Mouse (Mus musculus): ENCODE data around the gene Olfr1216.
"Not testable (repeated sequence)": the region's sequence is repeated elsewhere in the genome, so short reads cannot be mapped to it uniquely, and the experiment has no call there.

Gene Olfr1216

GRCm38 (mm10) chr2:89018240-89018639 is at the start of gene Olfr1216:
Gene Olfr1216 (minus strand): TSS chr2:89018340.
- no peak for DNase-seq (ENCODE audit: low spot score)

DNA sequence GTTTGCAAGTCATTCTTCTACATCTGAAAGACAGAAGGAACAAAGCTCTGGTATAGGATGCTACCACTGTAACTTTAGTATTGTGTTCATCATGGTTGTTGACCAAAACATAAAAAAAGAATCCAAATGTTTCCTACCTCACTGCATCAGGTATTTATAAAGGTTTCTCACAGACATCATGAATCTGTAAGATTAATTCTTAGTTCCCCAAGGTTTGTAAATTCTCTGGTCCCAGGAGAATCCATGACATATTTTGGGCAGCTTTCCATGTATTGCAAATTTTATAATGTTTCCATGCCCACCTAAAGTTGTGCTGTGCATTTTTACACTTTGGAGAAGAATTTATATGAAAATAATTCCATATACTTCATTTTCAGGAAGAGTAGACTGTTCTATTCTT is 42.9 kb upstream of the Olfr1216 start, which contains the start of gene Olfr1218:
TSS of gene Olfr1218 (minus strand) at position 101 of the 400 bp plus-strand sequence.
- DNase-seq (ENCODE audit: low spot score), result no peak

GRCm38 (mm10) chr2:89031965-89032364 is 13.8 kb upstream of the Olfr1216 start, which contains the start of gene Olfr1217:
Gene Olfr1217 (minus strand): TSS chr2:89032065.
- DNase-seq (ENCODE audit: low spot score), result no peak

GRCm38 (mm10) chr2:89021436-89021835 is 3.3 kb upstream of the Olfr1216 start:
- not testable (repeated sequence) for DNase-seq (ENCODE audit: low spot score)

DNA sequence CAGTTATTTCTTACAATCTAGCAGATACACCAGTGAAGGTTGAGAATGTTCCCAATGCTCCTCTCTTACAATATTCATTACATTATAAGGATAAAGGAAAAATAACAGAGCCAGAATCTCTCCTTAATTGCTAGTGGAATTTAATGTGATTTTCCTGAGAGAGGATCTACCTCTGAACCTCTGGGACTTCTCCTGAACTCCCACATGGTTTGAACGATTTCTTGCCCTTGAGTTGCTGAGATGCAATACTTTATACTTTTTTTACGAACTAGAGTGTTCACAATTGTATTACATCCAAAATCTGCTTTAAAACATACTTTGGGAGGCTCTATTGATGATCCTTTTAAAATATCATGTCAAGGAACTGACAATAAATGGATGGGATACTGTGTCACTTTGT is 11.3 kb downstream of the Olfr1216 start, which contains the start of gene Olfr1215:
TSS of gene Olfr1215 (minus strand) at position 101 of the 400 bp plus-strand sequence.
- no peak for DNase-seq (ENCODE audit: low spot score)

DNA sequence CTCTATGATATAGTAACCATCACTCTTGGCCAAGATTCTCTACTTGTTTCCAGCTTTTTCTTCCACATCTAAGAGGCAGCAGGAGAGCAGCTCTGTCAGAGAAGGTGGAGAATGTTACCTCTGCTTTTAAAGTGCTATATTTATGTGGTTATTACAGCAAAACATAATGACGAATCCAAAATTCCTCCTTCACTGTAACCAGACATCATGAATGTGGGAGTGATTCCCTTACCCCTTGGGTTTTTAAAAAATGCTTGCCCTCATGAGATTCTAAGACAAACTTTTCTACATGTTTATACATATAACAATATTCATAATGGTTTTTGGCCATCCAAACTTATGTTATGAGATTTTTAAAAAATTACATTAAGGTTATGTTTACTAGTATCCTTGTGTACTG is 25.6 kb downstream of the Olfr1216 start, which contains the start of gene Olfr1214:
TSS of gene Olfr1214 (minus strand) at position 101 of the 400 bp plus-strand sequence.
- no peak for DNase-seq (ENCODE audit: low spot score)

GRCm38 (mm10) chr2:88980181-88980580 is 38.0 kb downstream of the Olfr1216 start, which contains the start of gene Gm13762:
Gene Gm13762 (minus strand): TSS chr2:88980281.
- no peak for DNase-seq (ENCODE audit: low spot score)
